Mouse (Mus musculus) limb, embryonic 15.5 days (tissue): ENCODE data around the gene Fam117a. TPM values are rescaled to one million over a fixed set of nuclear protein-coding genes. Genes with fewer than 3 reads are reported as not detected.
A peak's percentile ranks its signal among the peaks of the same experiment; 100 is the strongest.

Experiments used
- ATAC-seq: fragments of 200-750 bp; cut with Nextera tagmentation; 2 replicates; pipeline ENCODE4 v1.8.0; 2017; ENCODE audit warnings: low read depth, moderate TSS enrichment; ENCODE audit not compliant: insufficient number of reproducible peaks, low FRiP score, low TSS enrichment
- H3K27ac ChIP-seq: fragments of 300-500 bp; sonication (generic); 2 replicates; pipeline ENCODE4 v1.5.1; 2015; ENCODE audit warnings: moderate library complexity, mild to moderate bottlenecking, inconsistent platforms
- H3K27me3 ChIP-seq: fragments of 300-500 bp; sonication (generic); 2 replicates; pipeline ENCODE4 v1.6.1; 2015; ENCODE audit warnings: inconsistent platforms
- H3K36me3 ChIP-seq: fragments of 300-500 bp; sonication (generic); 2 replicates; pipeline ENCODE4 v1.6.1; 2015; ENCODE audit warnings: inconsistent platforms
- H3K4me1 ChIP-seq: fragments of 300-500 bp; sonication (generic); 2 replicates; pipeline ENCODE4 v1.6.1; 2015; ENCODE audit warnings: inconsistent platforms
- H3K4me2 ChIP-seq: fragments of 300-500 bp; sonication (generic); 2 replicates; pipeline ENCODE4 v1.6.1; 2015; ENCODE audit warnings: mild to moderate bottlenecking, inconsistent platforms
- H3K4me3 ChIP-seq: fragments of 300-500 bp; sonication (generic); 2 replicates; pipeline ENCODE4 v1.5.1; 2015; ENCODE audit warnings: mild to moderate bottlenecking, inconsistent platforms
- H3K9ac ChIP-seq: fragments of 300-500 bp; sonication (generic); 2 replicates; pipeline ENCODE4 v1.6.1; 2015; ENCODE audit warnings: inconsistent platforms
- H3K9me3 ChIP-seq: fragments of 300-500 bp; sonication (generic); 2 replicates; pipeline ENCODE4 v1.6.1; 2016; ENCODE audit warnings: inconsistent platforms
- WGBS: fragments of 180-500 bp; shearing (Covaris S2); methylation state at CpG from one replicate; pipeline ENCODE4 v1.1.7; 2015; 5-methylcytosine and 5-hydroxymethylcytosine counted together
- polyA plus RNA-seq: library from polyadenylated mRNA; unstranded; fragments of >200 nt; fragmentation: Nextera tagmentation; extraction: Ambion mirVana; gene quantifications from 2 replicates; pipeline ENCODE4 v1.2.1, GENCODE M21; 2015

Gene Fam117a
- polyA plus RNA-seq, 1 experiment from 2014 or later: 14.6 TPM

GRCm38 (mm10) chr11:95414536-95415161 is 77.8 kb downstream of the Fam117a start:
- peak; percentile 87 for ATAC-seq
- Histone ChIP-seq H3K36me3 (0 out of 2 replicates have a peak, but pooled peaks cover 3% of the 10 kb centered on the region), H3K4me2 (peak overlapping the region; percentile 61), H3K4me1 (peaks cover 16% of the 10 kb centered on the region), H3K9me3 (no peaks in the 10 kb centered on the region), H3K27me3 (0 out of 2 replicates have a peak, but pooled peaks cover 2% of the 10 kb centered on the region), H3K27ac (peak overlapping the region; percentile 95), H3K4me3 (peak overlapping the region; percentile 70), H3K9ac (peak overlapping the region; percentile 45)
- WGBS: under 1% methylated on average over 28 of the region's 28 CpGs

GRCm38 (mm10) chr11:95415931-95416330 is 79.1 kb downstream of the Fam117a start:
- H3K9me3 ChIP-seq: no peaks in the 10 kb centered on the region
- H3K27me3 ChIP-seq: 0 out of 2 replicates have a peak, but pooled peaks cover 2% of the 10 kb centered on the region
- peak overlapping the region; percentile 70; the same call in 1 of the 2 replicates for H3K4me3 ChIP-seq
- 0 out of 2 replicates have a peak, but pooled peaks cover 7% of the 10 kb centered on the region for H3K36me3 ChIP-seq
- H3K4me1 ChIP-seq: peaks cover 16% of the 10 kb centered on the region
- peak overlapping the region; percentile 61; the same call in 1 of the 2 replicates for H3K4me2 ChIP-seq
- H3K27ac ChIP-seq: no peak overlapping the region
- ATAC-seq: no peak
- no peak overlapping the region for H3K9ac ChIP-seq

- WGBS: 87% methylated on average over 5 of the region's 5 CpGs
Measured at GRCm38 (mm10) chr11:95417341-95417740, 80.5 kb downstream of the Fam117a start.

GRCm38 (mm10) chr11:95420880-95421435 is 84.1 kb downstream of the Fam117a start:
- no peaks in the 10 kb centered on the region for H3K9me3 ChIP-seq
- no peak overlapping the region for H3K9ac ChIP-seq
- H3K4me2 ChIP-seq: no peak overlapping the region
- no peak overlapping the region for H3K4me3 ChIP-seq
- no peak overlapping the region for H3K27ac ChIP-seq
- 73% methylated on average over 2 of the region's 2 CpGs for WGBS
- no peaks in the 10 kb centered on the region for H3K27me3 ChIP-seq
- no peak for ATAC-seq
- 0 out of 2 replicates have a peak, but pooled peaks cover 7% of the 10 kb centered on the region for H3K36me3 ChIP-seq
- peaks cover 8% of the 10 kb centered on the region for H3K4me1 ChIP-seq

More at GRCm38 (mm10) chr11:95417341-95417740, 80.5 kb downstream of the Fam117a start:
- Histone ChIP-seq H3K4me3 (no peak overlapping the region), H3K27ac (no peak overlapping the region), H3K4me2 (no peak overlapping the region), H3K4me1 (peaks cover 13% of the 10 kb centered on the region), H3K36me3 (0 out of 2 replicates have a peak, but pooled peaks cover 7% of the 10 kb centered on the region), H3K27me3 (0 out of 2 replicates have a peak, but pooled peaks cover 2% of the 10 kb centered on the region), H3K9ac (no peak overlapping the region), H3K9me3 (no peaks in the 10 kb centered on the region)
- ATAC-seq: no peak

- WGBS: 85% methylated on average over 3 of the region's 3 CpGs
- Histone ChIP-seq H3K27ac (no peak overlapping the region), H3K4me3 (no peak overlapping the region), H3K27me3 (no peaks in the 10 kb centered on the region), H3K9me3 (no peaks in the 10 kb centered on the region), H3K4me1 (0 out of 2 replicates have a peak, but pooled peaks cover 4% of the 10 kb centered on the region), H3K4me2 (no peak overlapping the region), H3K36me3 (0 out of 2 replicates have a peak, but pooled peaks cover 7% of the 10 kb centered on the region), H3K9ac (no peak overlapping the region)
- ATAC-seq: no peak
Measured at GRCm38 (mm10) chr11:95423505-95423904, 86.7 kb downstream of the Fam117a start.

GRCm38 (mm10) chr11:95431344-95431743 is 94.5 kb downstream of the Fam117a start:
- WGBS: 92% methylated on average over 2 of the region's 2 CpGs
- Histone ChIP-seq H3K36me3 (no peaks in the 10 kb centered on the region), H3K4me3 (no peak overlapping the region), H3K4me2 (no peak overlapping the region), H3K9ac (no peak overlapping the region), H3K9me3 (no peaks in the 10 kb centered on the region), H3K27me3 (no peaks in the 10 kb centered on the region), H3K27ac (no peak overlapping the region), H3K4me1 (no peaks in the 10 kb centered on the region)
- ATAC-seq: no peak

Other genes starting within 250 kb of the Fam117a start
- gene Dlx3, start 216.9 kb upstream of the Fam117a start, polyA plus RNA-seq: 17.7 and 20.9 TPM in 2 replicates
- 3.3 and 4.4 TPM in 2 replicates for gene Dlx4, start 190.8 kb upstream of the Fam117a start, polyA plus RNA-seq
- 0.12 and 0.32 TPM in 2 replicates for gene Tac4, start 75.5 kb upstream of the Fam117a start, polyA plus RNA-seq
- 60.0 and 62.7 TPM in 2 replicates for gene Kat7, start 26.8 kb upstream of the Fam117a start, polyA plus RNA-seq
- gene Slc35b1, start 47.7 kb downstream of the Fam117a start, polyA plus RNA-seq: 95.0 and 102 TPM in 2 replicates
- gene Spop, start 77.1 kb downstream of the Fam117a start, polyA plus RNA-seq: 168 and 181 TPM in 2 replicates
- 0.69 and 0.70 TPM in 2 replicates for gene Nxph3, start 177.6 kb downstream of the Fam117a start, polyA plus RNA-seq